Mouse (Mus musculus) limb, embryonic 10.5 days (tissue): Measurements from ENCODE around the gene Cmtm8. TPM values are rescaled to one million over a fixed set of nuclear protein-coding genes. Genes with fewer than 3 reads are reported as not detected.
A peak's percentile ranks its signal among the peaks of the same experiment; 100 is the strongest.

Source experiments
- DNase-seq: peaks from one replicate; pipeline ENCODE4 v3.0.0-alpha.2; 2017; ENCODE audit warnings: low spot score
- H3K27ac ChIP-seq: fragments of 300-500 bp; sonication (generic); 2 replicates; pipeline ENCODE4 v1.5.1; 2016; ENCODE audit warnings: mild to moderate bottlenecking
- H3K27me3 ChIP-seq: fragments of 300-500 bp; sonication (generic); 2 replicates; pipeline ENCODE4 v1.6.1; 2016; ENCODE audit warnings: low read depth, mild to moderate bottlenecking; ENCODE audit not compliant: poor library complexity, severe bottlenecking
- H3K36me3 ChIP-seq: fragments of 300-500 bp; sonication (generic); 2 replicates; pipeline ENCODE4 v1.6.1; 2016; ENCODE audit warnings: mild to moderate bottlenecking, moderate library complexity
- H3K4me1 ChIP-seq: fragments of 300-500 bp; sonication (generic); 2 replicates; pipeline ENCODE4 v1.6.1; 2016
- H3K4me3 ChIP-seq: fragments of 300-500 bp; sonication (generic); 2 replicates; pipeline ENCODE4 v1.5.1; 2016; ENCODE audit warnings: mild to moderate bottlenecking, moderate library complexity
- H3K9me3 ChIP-seq: fragments of 300-500 bp; sonication (generic); replicated peaks from 2 replicates; pipeline ENCODE4 v1.6.1; 2016; ENCODE audit warnings: mild to moderate bottlenecking
- WGBS: fragments of 180-500 bp; shearing (Covaris S2); methylation state at CpG from one replicate; pipeline ENCODE4 v1.1.7; 2016; 5-methylcytosine and 5-hydroxymethylcytosine counted together
- polyA plus RNA-seq: library from polyadenylated mRNA; unstranded; fragments of >200 nt; fragmentation: Nextera tagmentation; extraction: Ambion mirVana; gene quantifications from 2 replicates; pipeline ENCODE4 v1.2.1, GENCODE M21; 2016

The Cmtm8 gene
- polyA plus RNA-seq, 1 experiment from 2014 or later, result 13.9 TPM

- H3K36me3 ChIP-seq, result no peaks in the 10 kb centered on the region
- no peak for DNase-seq
- H3K9me3 ChIP-seq, result no peaks in the 10 kb centered on the region
- peaks cover 14% of the 10 kb centered on the region for H3K4me1 ChIP-seq
- H3K27ac ChIP-seq, result no peak overlapping the region
- WGBS, result 87% methylated on average over 8 of the region's 8 CpGs
- H3K27me3 ChIP-seq, result no peaks in the 10 kb centered on the region
- H3K4me3 ChIP-seq, result no peak overlapping the region
Measured at GRCm38 (mm10) chr9:114789989-114790388, 54.0 kb downstream of the Cmtm8 start.

GRCm38 (mm10) chr9:114789557-114789956 is 54.4 kb downstream of the Cmtm8 start:
- 86% methylated on average over 7 of the region's 7 CpGs for WGBS
- Histone ChIP-seq H3K4me3 (no peak overlapping the region), H3K27ac (no peak overlapping the region), H3K27me3 (no peaks in the 10 kb centered on the region), H3K9me3 (no peaks in the 10 kb centered on the region), H3K36me3 (no peaks in the 10 kb centered on the region), H3K4me1 (peaks cover 16% of the 10 kb centered on the region)
- DNase-seq, result no peak

- Histone ChIP-seq H3K4me1 (peaks cover 16% of the 10 kb centered on the region), H3K27ac (no peak overlapping the region), H3K36me3 (no peaks in the 10 kb centered on the region), H3K9me3 (no peaks in the 10 kb centered on the region), H3K4me3 (no peak overlapping the region), H3K27me3 (no peaks in the 10 kb centered on the region)
- whole genome bisulfite sequencing, result 89% methylated on average over 8 of the region's 8 CpGs
- no peak for DNase-seq
Measured at GRCm38 (mm10) chr9:114788697-114789096, 55.3 kb downstream of the Cmtm8 start.

- H3K4me1 ChIP-seq, result peaks cover 16% of the 10 kb centered on the region
- no peaks in the 10 kb centered on the region for H3K9me3 ChIP-seq
- no peak for DNase-seq
- H3K27ac ChIP-seq, result no peak overlapping the region
- 90% methylated on average over 7 of the region's 7 CpGs for WGBS
- no peaks in the 10 kb centered on the region for H3K36me3 ChIP-seq
- H3K4me3 ChIP-seq, result no peak overlapping the region
- no peaks in the 10 kb centered on the region for H3K27me3 ChIP-seq
Measured at GRCm38 (mm10) chr9:114787716-114788115, 56.2 kb downstream of the Cmtm8 start.

DNA sequence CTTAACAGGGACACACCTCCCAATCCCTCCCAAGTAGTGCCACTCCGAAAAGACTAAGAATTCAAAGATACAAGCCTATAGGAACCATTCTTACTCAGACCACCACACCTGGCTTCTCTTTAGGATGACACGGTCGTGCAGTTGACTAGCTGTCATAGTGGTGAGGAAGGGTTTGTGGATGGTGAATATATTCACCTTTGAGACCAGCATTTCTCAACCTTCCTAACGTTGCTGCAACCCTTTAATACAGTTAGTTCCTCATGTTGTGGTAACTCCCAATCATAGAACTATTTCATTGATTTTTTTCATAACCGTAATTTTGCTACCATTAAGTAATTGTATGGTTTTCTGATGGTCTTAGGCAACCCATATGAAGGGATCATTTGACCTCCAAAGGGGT is 56.8 kb downstream of the Cmtm8 start:
- Histone ChIP-seq H3K4me1 (peaks cover 16% of the 10 kb centered on the region), H3K9me3 (no peaks in the 10 kb centered on the region), H3K4me3 (no peak overlapping the region), H3K36me3 (no peaks in the 10 kb centered on the region), H3K27me3 (no peaks in the 10 kb centered on the region), H3K27ac (no peak overlapping the region)
- DNase-seq, result no peak
- WGBS, result 97% methylated on average over 5 of the region's 5 CpGs

GRCm38 (mm10) chr9:114785432-114786125 is 58.4 kb downstream of the Cmtm8 start:
- H3K27ac ChIP-seq, result peak overlapping the region; percentile 81
- no peaks in the 10 kb centered on the region for H3K36me3 ChIP-seq
- H3K4me1 ChIP-seq, result peaks cover 30% of the 10 kb centered on the region
- no peaks in the 10 kb centered on the region for H3K27me3 ChIP-seq
- peak; percentile 63 for DNase-seq
- H3K4me3 ChIP-seq, result peak overlapping the region; percentile 26
- WGBS, result 8% methylated on average over 16 of the region's 16 CpGs
- H3K9me3 ChIP-seq, result no peaks in the 10 kb centered on the region

DNA sequence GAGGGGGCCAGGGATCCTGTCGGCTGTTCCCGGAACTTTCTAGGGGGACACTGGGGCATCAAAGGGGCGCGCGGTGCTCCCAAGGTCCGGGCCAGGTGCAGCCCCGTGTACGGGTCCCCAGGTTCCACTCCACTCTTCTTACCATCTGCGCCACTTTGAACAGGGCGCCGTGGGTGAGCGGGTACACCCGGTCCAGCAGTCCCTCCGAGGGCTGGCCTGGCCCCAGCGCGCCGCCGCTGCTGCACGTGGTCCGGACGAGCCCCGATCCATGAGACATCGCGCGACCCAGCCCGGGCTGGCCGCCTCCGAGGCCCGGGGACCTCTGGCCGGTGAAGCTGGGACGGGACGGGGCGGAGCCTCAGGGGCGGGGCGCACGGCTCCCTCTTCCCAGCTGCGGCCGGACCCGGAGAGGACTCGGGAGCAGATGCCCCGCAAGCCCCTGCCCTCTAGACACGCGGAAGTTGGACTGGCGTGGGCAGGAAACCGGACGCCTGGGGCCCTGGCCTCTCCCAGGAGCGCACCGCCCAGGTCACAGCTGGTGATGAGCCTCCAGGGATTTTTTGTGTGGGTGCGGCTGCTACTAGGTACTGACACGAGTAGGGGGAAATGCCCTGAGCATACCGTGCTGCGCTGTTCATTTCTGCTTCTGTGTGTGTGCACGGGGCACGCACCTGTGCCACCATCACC is 62.3 kb downstream of the Cmtm8 start, which contains the start of gene Cmtm7:
TSS of gene Cmtm7 (minus strand) at position 331 of the 687 bp plus-strand sequence.
- Histone ChIP-seq H3K9me3 (no peaks in the 10 kb centered on the region), H3K36me3 (no peaks in the 10 kb centered on the region), H3K4me3 (peak within 1 kb of the TSS; percentile 78), H3K27ac (peak within 1 kb of the TSS; percentile 91), H3K27me3 (no peaks in the 10 kb centered on the region), H3K4me1 (peaks cover 39% of the 10 kb centered on the region)
- WGBS, result 1% methylated on average over 54 of the region's 54 CpGs
- peak; percentile 87 for DNase-seq

DNA sequence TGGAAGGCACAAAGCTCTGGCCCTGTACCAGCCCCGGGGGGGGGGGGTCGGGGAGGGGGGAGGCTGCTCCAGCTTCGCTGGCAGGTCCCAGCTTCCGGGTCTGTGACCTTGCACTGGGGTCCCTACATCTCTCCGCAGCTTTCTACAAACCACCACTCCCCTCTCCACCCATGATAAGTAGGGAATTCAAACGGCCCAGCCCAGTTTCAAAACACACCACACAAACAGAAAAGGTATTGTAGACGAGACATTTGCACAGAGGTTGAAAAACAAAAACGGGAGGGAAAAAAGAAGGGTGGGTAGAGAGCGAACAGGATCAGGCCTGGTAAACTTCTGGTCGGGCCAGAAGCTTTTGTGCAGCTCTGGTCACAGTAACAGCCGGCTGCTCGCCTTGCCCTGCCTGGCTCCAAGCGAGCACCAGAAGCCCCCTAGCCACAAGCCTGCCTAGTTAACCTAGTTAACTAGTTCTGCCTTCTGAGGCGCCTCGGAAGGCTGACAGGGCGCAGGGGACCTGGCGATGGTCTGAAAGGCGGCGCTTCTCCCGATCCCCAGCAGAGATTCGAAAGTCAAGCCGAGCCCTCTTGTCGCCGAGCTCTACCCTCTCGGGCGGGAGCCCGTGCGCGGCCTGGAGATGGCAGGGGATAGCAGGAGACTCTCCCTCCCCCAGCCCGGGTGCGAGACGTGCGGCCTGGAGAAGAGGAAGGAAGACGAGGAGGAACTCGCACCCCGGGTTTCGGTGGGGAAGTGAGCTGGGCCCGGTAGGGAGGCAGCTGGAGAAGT is 63.0 kb downstream of the Cmtm8 start:
- Histone ChIP-seq H3K27ac (peak overlapping the region; percentile 91), H3K27me3 (no peaks in the 10 kb centered on the region), H3K4me3 (peak overlapping the region; percentile 78), H3K9me3 (no peaks in the 10 kb centered on the region), H3K36me3 (no peaks in the 10 kb centered on the region), H3K4me1 (peaks cover 43% of the 10 kb centered on the region)
- WGBS, result under 1% methylated on average over 38 of the region's 38 CpGs
- DNase-seq, result peak; percentile 76

DNA sequence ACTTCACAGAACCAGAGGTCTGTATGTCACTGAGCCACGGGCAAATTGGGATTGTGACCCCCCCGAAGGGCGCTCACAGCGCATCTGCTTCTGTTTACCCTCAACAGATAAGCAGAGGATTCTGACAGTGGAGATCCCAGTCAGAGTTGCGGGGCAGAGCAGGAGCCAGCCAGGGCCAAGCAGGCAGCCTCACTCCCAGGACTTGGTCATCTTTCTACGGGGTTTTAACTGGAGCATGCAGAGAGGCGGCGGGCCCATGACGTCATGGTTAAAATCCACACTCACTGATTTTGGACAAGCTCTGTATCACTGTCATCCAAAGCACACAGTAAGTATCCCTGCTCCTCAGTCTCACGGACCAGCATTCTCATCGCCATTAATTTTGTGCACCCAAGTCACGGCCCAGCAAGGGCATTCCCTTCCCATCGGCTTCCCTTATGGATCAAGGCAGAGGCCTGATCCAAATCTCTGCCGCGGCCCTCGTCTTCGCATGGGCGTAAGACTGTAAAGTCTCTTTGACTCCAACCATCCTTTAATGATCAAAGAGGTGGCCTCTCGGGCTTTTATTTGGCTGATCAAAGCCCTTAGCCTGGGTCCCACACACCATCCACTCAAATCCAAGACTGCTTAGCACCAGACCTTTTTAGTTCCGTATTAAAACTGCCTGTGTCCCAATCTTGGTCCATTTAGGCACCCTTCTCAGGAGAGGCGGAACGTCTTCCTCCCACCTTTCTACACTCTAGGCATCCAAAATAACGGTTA is 63.8 kb downstream of the Cmtm8 start:
- peaks cover 41% of the 10 kb centered on the region for H3K4me1 ChIP-seq
- peak overlapping the region; percentile 91 for H3K27ac ChIP-seq
- H3K4me3 ChIP-seq, result peak overlapping the region; percentile 78
- peak; percentile 47 for DNase-seq
- 0 out of 2 replicates have a peak, but pooled peaks cover 3% of the 10 kb centered on the region for H3K36me3 ChIP-seq
- WGBS, result 21% methylated on average over 23 of the region's 23 CpGs
- H3K27me3 ChIP-seq, result no peaks in the 10 kb centered on the region
- H3K9me3 ChIP-seq, result no peaks in the 10 kb centered on the region

DNA sequence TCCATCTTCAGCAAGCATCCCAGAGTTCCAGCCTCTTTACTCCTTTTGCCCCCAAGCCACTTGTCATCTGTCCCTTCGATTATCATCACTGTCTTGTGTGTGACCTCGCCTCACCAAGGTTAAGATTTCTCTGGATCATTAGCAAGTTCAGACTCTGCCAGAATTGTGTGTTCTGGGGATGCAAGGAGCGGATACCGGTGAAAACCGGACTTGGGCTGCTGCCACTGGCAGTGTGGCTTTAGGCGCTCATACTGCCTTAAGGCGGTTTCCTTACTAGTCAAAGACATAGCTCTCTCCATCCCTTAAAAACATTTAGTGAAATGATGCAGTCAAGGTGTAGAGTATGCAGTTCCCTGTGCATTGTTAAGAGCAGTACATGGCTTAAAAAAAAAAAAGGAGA is 65.1 kb downstream of the Cmtm8 start:
- Histone ChIP-seq H3K27me3 (no peaks in the 10 kb centered on the region), H3K36me3 (peaks cover 5% of the 10 kb centered on the region; the same call in 1 of the 2 replicates), H3K4me3 (no peak overlapping the region), H3K4me1 (peaks cover 40% of the 10 kb centered on the region), H3K9me3 (no peaks in the 10 kb centered on the region), H3K27ac (no peak overlapping the region)
- 93% methylated on average over 7 of the region's 7 CpGs for WGBS
- no peak for DNase-seq

DNA sequence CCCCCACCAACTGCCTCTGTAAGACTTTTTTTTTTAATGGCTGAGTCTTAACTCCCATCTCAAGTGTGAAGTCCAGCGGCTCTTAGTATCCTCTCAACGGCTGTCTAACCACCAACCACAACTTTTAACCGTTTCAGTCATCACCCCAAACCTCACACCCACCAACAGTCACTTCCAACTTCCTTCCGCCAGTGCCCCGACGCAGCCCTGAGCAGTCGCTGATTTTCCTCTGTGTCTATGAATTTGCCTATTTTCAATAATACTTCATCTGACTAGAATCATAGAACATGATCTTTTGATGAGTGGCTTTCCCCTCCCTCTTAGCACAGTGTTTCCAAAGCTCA is 65.9 kb downstream of the Cmtm8 start:
- no peak overlapping the region for H3K27ac ChIP-seq
- H3K9me3 ChIP-seq, result no peaks in the 10 kb centered on the region
- H3K36me3 ChIP-seq, result peaks cover 12% of the 10 kb centered on the region; the same call in 1 of the 2 replicates
- no peak for DNase-seq
- H3K27me3 ChIP-seq, result no peaks in the 10 kb centered on the region
- H3K4me1 ChIP-seq, result peaks cover 40% of the 10 kb centered on the region
- WGBS, result 88% methylated on average over 7 of the region's 7 CpGs
- H3K4me3 ChIP-seq, result no peak overlapping the region

- peaks cover 18% of the 10 kb centered on the region for H3K36me3 ChIP-seq
- H3K4me3 ChIP-seq, result no peak overlapping the region
- DNase-seq, result no peak
- peaks cover 40% of the 10 kb centered on the region for H3K4me1 ChIP-seq
- H3K27ac ChIP-seq, result no peak overlapping the region
- 84% methylated on average over 6 of the region's 6 CpGs for WGBS
- no peaks in the 10 kb centered on the region for H3K27me3 ChIP-seq
- H3K9me3 ChIP-seq, result no peaks in the 10 kb centered on the region
Measured at GRCm38 (mm10) chr9:114777178-114778046, 66.5 kb downstream of the Cmtm8 start.
